Mouse (Mus musculus): ENCODE results near the gene 1700001F09Rik.
"Not testable (repeated sequence)": the region's sequence is repeated elsewhere in the genome, so short reads cannot be mapped to it uniquely, and the experiment has no call there.

Gene 1700001F09Rik

DNA sequence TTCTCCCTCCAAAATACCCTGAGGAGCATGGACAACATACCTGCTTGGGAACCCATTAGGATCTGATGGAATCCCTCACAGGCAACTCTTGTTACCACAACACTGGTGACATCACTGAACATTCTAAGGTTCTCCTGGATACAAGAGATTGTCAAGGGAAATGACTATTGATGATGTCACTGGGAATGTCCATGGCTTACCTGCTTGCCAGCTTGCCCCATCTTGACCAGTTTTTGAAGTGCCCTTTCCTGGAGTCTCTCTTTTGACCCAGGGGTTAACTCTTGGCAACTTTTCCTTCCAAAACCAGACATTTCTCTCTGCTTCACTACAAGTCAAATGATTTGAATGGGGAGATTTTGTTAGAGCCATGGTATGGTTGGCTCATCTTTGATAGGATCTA, at the start of gene 1700001F09Rik:
Gene 1700001F09Rik (minus strand): TSS at position 101 of the 400 bp plus-strand sequence.
- DNase-seq = not testable (repeated sequence)

DNA sequence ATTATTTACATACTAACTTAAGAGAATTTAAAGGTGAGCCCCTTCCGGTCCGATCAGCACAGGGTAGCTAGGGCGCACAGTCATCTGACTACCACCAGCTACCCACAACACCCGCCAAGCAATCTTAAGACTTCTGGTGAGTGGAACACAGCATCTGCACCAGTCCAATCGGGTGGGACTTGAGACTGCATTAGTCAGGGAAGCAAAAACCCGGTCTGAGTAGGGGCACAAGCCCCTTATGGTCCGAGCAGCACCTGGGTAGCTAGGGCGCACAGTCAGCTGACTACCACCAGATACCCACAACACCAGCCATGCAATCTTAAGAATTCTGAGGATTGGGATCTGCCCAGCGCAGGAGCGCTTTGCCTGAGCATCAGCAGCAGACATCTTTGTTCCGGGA, 14.1 kb upstream of the 1700001F09Rik start:
- not testable (repeated sequence) for DNase-seq

DNA sequence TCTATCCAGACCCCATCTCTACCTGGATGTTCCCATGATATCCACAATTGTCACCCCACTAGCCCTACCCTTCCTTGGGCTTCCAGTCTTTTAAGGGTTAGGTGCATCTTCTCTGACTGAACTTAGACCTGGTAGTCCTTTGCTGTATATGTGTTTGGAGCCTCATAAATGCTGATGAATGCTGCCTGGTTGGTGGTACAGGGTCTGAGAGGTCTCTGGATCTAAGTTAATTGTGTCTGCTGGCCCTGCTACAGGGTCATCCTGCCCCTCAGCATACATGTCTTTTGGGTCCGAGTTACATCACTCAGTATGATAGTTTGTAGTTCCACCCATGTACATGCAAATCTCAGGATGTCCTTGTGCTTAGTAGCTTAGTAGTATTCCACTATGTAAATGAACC, 11.6 kb upstream of the 1700001F09Rik start:
- not testable (repeated sequence) for DNase-seq

DNA sequence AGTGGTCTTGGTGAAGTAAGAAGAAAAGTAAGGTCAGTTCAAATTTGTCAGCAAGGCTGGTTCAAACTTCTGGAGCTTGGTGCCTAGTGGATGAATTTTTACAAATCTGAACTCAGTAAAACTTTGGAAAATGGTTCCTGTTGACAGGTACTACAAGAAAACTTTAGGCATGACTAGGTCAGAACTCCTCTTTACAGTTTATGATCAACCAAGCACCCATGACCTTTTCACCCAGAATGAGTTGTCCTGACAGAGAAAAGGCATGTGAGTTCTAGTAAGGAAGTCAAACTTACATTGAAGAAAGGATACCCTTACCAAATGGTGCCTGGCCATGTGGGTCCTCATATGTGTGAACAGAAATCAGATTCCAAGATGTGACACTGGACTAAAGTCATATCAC, 9.9 kb upstream of the 1700001F09Rik start:
- not testable (repeated sequence) for DNase-seq

DNA sequence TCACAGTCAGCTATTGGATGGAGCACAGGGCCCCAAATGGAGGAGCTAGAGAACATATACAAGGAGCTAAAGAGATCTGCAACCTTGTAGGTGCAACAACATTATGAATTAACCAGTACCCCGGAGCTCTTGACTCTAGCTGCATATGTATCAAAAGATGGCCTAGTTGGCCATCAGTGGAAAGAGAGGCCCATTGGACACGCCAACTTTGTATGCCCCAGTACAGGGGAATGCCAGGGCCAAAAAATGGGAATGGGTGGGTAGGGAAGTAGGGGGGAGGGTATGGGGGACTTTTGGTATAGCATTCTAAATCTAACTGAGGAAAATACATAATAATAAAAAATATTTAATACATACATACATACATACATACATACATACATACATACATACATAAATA, 5.3 kb upstream of the 1700001F09Rik start:
- not testable (repeated sequence) for DNase-seq

DNA sequence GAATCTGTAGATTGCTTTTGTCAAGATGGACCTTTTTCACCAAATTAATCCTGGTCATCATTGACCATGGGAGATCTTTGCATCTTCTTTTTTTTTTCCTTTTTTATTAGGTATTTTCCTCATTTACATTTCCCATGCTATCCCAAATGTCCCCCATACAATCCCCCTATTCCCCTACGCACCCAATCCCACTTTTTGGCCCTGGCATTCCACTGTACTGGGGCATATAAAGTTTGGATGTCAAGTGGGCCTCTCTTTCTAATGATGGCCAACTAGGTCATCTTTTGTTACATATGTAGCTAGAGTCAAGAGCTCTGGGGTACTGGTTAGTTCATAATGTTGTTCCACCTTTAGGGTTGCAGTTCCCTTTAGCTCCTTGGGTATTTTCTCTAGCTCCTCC, 10.0 kb downstream of the 1700001F09Rik start:
- not testable (repeated sequence) for DNase-seq

DNA sequence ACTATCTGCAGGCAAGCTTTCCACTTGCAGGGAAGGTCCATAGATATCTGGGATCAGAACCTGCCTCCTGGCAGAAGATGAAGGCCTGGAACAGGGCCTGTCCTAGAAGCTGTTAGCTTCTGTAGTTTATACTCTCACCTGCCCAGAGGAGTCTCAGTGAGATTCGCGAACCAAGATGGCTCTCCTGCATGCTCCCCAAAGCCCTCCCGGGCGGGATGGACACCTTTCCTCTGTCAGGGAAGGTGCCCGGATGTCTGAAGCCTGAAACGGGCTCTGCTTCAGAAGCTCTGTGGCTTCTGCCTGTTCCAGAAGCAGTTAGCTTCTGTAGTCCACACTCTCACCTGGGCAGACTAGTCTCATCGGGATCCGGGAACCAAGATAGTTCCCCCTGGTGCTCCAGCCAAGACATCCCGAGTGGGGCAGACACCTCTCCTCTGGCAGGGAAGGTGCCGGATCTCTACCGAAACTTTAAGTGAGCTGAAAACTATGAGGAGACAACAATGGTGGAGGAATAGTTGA, 16.2 kb downstream of the 1700001F09Rik start:
- DNase-seq = not testable (repeated sequence)

DNA sequence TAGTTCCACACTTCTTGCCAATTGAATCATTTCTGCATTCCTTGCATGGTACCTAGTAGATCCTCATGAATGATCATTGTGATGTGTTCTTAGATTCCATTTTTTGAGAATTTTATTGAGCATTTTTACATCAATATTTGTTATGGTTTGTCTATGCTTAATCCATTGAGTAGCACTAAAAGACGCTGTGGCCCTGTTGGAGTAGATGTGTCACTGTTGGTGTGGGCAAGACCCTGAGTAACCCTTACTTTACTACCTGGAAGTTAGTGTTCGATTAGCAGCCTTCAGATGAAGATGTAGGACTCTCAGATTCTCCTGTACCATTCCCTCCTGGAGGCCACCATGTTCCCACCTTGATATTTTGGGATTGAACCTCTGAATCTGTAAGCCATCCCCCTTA, 19.0 kb downstream of the 1700001F09Rik start:
- DNase-seq = not testable (repeated sequence)

DNA sequence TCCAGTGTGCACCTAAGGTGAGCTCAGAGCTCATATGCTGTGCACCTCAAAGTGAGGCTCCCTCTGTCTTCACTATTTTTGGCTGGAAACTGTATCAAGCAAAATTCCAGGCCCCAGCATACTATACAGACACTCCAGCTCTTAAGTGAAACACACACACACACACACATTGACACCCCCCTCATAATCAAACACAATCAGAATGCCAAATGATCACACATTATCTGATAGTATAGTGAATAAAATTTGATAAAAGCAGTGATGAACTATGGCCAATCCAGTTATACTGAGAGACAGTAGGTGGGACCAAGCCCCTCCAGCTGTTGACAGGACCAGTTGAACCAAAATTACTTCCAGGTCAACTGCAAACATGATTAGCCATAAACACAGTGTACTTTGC, 28.1 kb downstream of the 1700001F09Rik start:
- not testable (repeated sequence) for DNase-seq

DNA sequence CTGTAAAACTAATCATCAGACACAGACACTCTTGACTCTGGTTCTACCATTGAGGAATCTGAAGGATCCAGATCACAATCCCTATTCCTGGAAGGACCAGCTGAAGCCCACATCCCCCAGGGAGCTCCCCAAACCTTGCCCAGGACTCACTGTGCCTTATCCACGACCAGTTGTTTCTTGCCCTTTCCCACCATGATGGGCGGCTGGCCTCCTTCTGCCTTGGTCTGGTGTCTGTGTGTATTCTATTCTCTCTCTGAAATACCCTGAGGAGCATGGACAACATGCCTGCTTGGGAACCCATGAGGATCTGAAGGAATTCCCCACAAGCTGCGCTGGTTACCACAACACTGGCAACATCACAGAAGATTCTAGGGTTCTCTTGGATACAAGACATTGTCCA, 54.1 kb downstream of the 1700001F09Rik start, which contains the start of gene Gm8127:
Gene Gm8127 (minus strand): TSS at position 330 of the 400 bp plus-strand sequence.
- not testable (repeated sequence) for DNase-seq

All from thymus, postnatal 36 days (tissue).